Mouse (Mus musculus) colon, adult 2 months (tissue): ENCODE measurements around the gene Pnpla2. TPM values are rescaled to one million over a fixed set of nuclear protein-coding genes. Genes with fewer than 3 reads are reported as not detected.

ENCODE experiments used
- polyA plus RNA-seq: library from polyadenylated mRNA; depleted of rRNA; stranded (reverse); fragments of >200 nt; gene quantifications from 2 replicates; pipeline ENCODE4 v1.2.3, GENCODE M21; 2012; rRNA removed

Gene Pnpla2
- 212 and 220 TPM in 2 replicates for polyA plus RNA-seq

GRCm38 (mm10) chr7:141454967-141455551 is at the start of gene Pnpla2:
Pnpla2 (plus strand) TSS chr7:141455198.

GRCm38 (mm10) chr7:141413809-141414584 is 41.0 kb upstream of the Pnpla2 start, which contains the start of gene Gatd1:
Gatd1 (minus strand) TSS chr7:141414136.

DNA sequence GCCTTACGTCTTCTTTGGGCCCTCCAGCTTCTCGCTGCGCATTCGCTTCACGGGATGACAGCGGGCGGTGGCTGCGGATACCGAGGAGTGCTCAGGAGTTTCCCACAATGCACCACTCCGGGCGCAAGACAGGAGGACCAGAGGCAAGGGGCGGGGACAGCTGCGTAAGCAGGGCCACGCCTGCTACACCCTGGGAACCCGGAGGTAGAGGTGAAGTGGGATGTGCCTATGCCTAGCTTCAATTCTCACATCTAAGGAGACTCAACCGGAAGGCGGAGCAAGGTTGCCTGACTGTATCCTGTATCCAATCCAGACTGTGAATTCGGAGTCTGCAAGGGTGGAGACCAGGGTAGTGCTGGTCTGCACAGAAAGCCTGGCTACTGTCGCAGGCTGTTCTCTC is 25.7 kb upstream of the Pnpla2 start, which contains the start of gene Cend1:
TSS of gene Cend1 (minus strand) at position 182 of the 400 bp plus-strand sequence.

GRCm38 (mm10) chr7:141437178-141438120 is 17.5 kb upstream of the Pnpla2 start, which contains the start of gene Slc25a22:
Slc25a22 (minus strand) TSS chr7:141437892.

GRCm38 (mm10) chr7:141443828-141444237 is 11.2 kb upstream of the Pnpla2 start, which contains the start of gene Pidd1:
Pidd1 (minus strand) TSS chr7:141444025.

GRCm38 (mm10) chr7:141447110-141447991 is 7.6 kb upstream of the Pnpla2 start, which contains the start of gene Rplp2:
Rplp2 (plus strand) TSS chr7:141447370.

GRCm38 (mm10) chr7:141460391-141461113 is 5.6 kb downstream of the Pnpla2 start, which contains the start of gene Cracr2b:
Cracr2b (plus strand) TSS chr7:141461094.

GRCm38 (mm10) chr7:141467230-141468030 is 12.4 kb downstream of the Pnpla2 start, which contains the start of gene Cd151:
Cd151 (plus strand) TSS chr7:141467392.

GRCm38 (mm10) chr7:141475011-141475804 is 20.2 kb downstream of the Pnpla2 start, which contains the start of the genes Polr2l and Tspan4:
Polr2l (minus strand) TSS chr7:141475132.
Tspan4 (plus strand) TSS chr7:141475240.

Other genes with a start within 250 kb of the Pnpla2 start
- gene Lmntd2, start 241.1 kb upstream of the Pnpla2 start, polyA plus RNA-seq, result 11.8 and 12.9 TPM in 2 replicates
- 224 and 235 TPM in 2 replicates for gene Rassf7, start 239.3 kb upstream of the Pnpla2 start, polyA plus RNA-seq
- 20.1 and 28.0 TPM in 2 replicates for gene Phrf1, start 226.4 kb upstream of the Pnpla2 start, polyA plus RNA-seq
- gene Irf7, start 188.7 kb upstream of the Pnpla2 start, polyA plus RNA-seq, result 200 and 285 TPM in 2 replicates
- 405 and 478 TPM in 2 replicates for gene Cdhr5, start 178.4 kb upstream of the Pnpla2 start, polyA plus RNA-seq
- gene Sct, start 176.1 kb upstream of the Pnpla2 start, polyA plus RNA-seq, result 105 and 193 TPM in 2 replicates
- gene Drd4, start 163.2 kb upstream of the Pnpla2 start, polyA plus RNA-seq, result 0.13 and 0.29 TPM in 2 replicates
- 21.1 and 26.0 TPM in 2 replicates for gene Deaf1, start 127.5 kb upstream of the Pnpla2 start, polyA plus RNA-seq
- 22.3 and 31.1 TPM in 2 replicates for gene Tmem80, start 127.5 kb upstream of the Pnpla2 start, polyA plus RNA-seq
- 257 and 334 TPM in 2 replicates for gene Eps8l2, start 116.3 kb upstream of the Pnpla2 start, polyA plus RNA-seq
- gene Taldo1, start 63.0 kb upstream of the Pnpla2 start, polyA plus RNA-seq, result 262 and 282 TPM in 2 replicates
- gene Gatd1, start 41.1 kb upstream of the Pnpla2 start, polyA plus RNA-seq, result 61.5 and 75.6 TPM in 2 replicates
- gene Cend1, start 25.7 kb upstream of the Pnpla2 start, polyA plus RNA-seq, result 2.0 and 2.2 TPM in 2 replicates
- 65.1 and 72.7 TPM in 2 replicates for gene Slc25a22, start 17.3 kb upstream of the Pnpla2 start, polyA plus RNA-seq
- 11.9 and 14.2 TPM in 2 replicates for gene Pidd1, start 11.2 kb upstream of the Pnpla2 start, polyA plus RNA-seq
- gene Rplp2, start 7.8 kb upstream of the Pnpla2 start, polyA plus RNA-seq, result 439 and 527 TPM in 2 replicates
- gene Cracr2b, start 5.9 kb downstream of the Pnpla2 start, polyA plus RNA-seq, result 147 and 153 TPM in 2 replicates
- 370 and 431 TPM in 2 replicates for gene Cd151, start 12.2 kb downstream of the Pnpla2 start, polyA plus RNA-seq
- gene Polr2l, start 19.9 kb downstream of the Pnpla2 start, polyA plus RNA-seq, result 27.1 and 30.2 TPM in 2 replicates
- 30.1 and 34.6 TPM in 2 replicates for gene Tspan4, start 20.0 kb downstream of the Pnpla2 start, polyA plus RNA-seq
- gene Chid1, start 84.7 kb downstream of the Pnpla2 start, polyA plus RNA-seq, result 37.4 and 44.9 TPM in 2 replicates
- 38.8 and 43.3 TPM in 2 replicates for gene Ap2a2, start 107.0 kb downstream of the Pnpla2 start, polyA plus RNA-seq
- gene Muc6, start 200.1 kb downstream of the Pnpla2 start, polyA plus RNA-seq, result 0.14 and 0.29 TPM in 2 replicates
- gene Muc2, start 235.1 kb downstream of the Pnpla2 start, polyA plus RNA-seq, result 9,788 and 12,769 TPM in 2 replicates